Mouse (Mus musculus) midbrain, embryonic 12.5 days (tissue): ENCODE measurements around the gene March1. TPM values are rescaled to one million over a fixed set of nuclear protein-coding genes. Genes with fewer than 3 reads are reported as not detected.

Experiments used
- ATAC-seq: fragments of 200-750 bp; cut with Nextera tagmentation; 2 replicates; pipeline ENCODE4 v1.8.0; 2017; ENCODE audit warnings: low read depth, moderate TSS enrichment, moderate library complexity; ENCODE audit not compliant: low FRiP score
- H3K27ac ChIP-seq: fragments of 300-500 bp; sonication (generic); replicated peaks from 2 replicates; pipeline ENCODE4 v1.5.1; 2016; ENCODE audit warnings: mild to moderate bottlenecking
- H3K27me3 ChIP-seq: fragments of 300-500 bp; sonication (generic); 2 replicates; pipeline ENCODE4 v1.6.1; 2016; ENCODE audit warnings: mild to moderate bottlenecking
- H3K36me3 ChIP-seq: fragments of 300-500 bp; sonication (generic); 2 replicates; pipeline ENCODE4 v1.6.1; 2016
- H3K4me1 ChIP-seq: fragments of 300-500 bp; sonication (generic); 2 replicates; pipeline ENCODE4 v1.6.1; 2016
- H3K4me2 ChIP-seq: fragments of 300-500 bp; sonication (generic); replicated peaks from 2 replicates; pipeline ENCODE4 v1.6.1; 2016; ENCODE audit warnings: mild to moderate bottlenecking, moderate library complexity
- H3K4me3 ChIP-seq: fragments of 300-500 bp; sonication (generic); 2 replicates; pipeline ENCODE4 v1.5.1; 2016; ENCODE audit warnings: mild to moderate bottlenecking
- H3K9ac ChIP-seq: fragments of 300-500 bp; sonication (generic); replicated peaks from 2 replicates; pipeline ENCODE4 v1.6.1; 2016; ENCODE audit warnings: mild to moderate bottlenecking, moderate library complexity
- H3K9me3 ChIP-seq: fragments of 300-500 bp; sonication (generic); 2 replicates; pipeline ENCODE4 v1.6.1; 2016; ENCODE audit warnings: mild to moderate bottlenecking
- WGBS: fragments of 180-500 bp; shearing (Covaris S2); methylation state at CpG from one replicate; pipeline ENCODE4 v1.1.7; 2016; 5-methylcytosine and 5-hydroxymethylcytosine counted together
- polyA plus RNA-seq: library from polyadenylated mRNA; unstranded; fragments of >200 nt; fragmentation: Nextera tagmentation; extraction: Ambion mirVana; gene quantifications from 2 replicates; pipeline ENCODE4 v1.2.1, GENCODE M21; 2016

March1 gene
- polyA plus RNA-seq, result 17.9 and 20.3 TPM in 2 replicates

GRCm38 (mm10) chr8:65617871-65618751 is at the start of gene March1:
Gene March1, plus strand, starts transcription at chr8:65617900.
- ATAC-seq, result peak; percentile 91
- H3K4me1 ChIP-seq, result peaks cover 5% of the 10 kb centered on the region; the same call in 1 of the 2 replicates

GRCm38 (mm10) chr8:65586909-65587308 is 30.8 kb upstream of the March1 start:
- 50% methylated on average over 1 of the region's 1 CpGs for WGBS
- Histone ChIP-seq H3K27me3 (no peaks in the 10 kb centered on the region), H3K4me2 (no peak overlapping the region), H3K9ac (no peak overlapping the region), H3K4me1 (no peaks in the 10 kb centered on the region), H3K4me3 (no peak overlapping the region), H3K36me3 (no peaks in the 10 kb centered on the region), H3K9me3 (no peaks in the 10 kb centered on the region), H3K27ac (no peak overlapping the region)
- no peak for ATAC-seq

More at GRCm38 (mm10) chr8:65617871-65618751, at the start of gene March1:
- H3K27me3 ChIP-seq, result peaks cover 19% of the 10 kb centered on the region
- peak within 1 kb of the TSS; percentile 55 for H3K9ac ChIP-seq
- H3K4me2 ChIP-seq, result peak within 1 kb of the TSS; percentile 60
- under 1% methylated on average over 23 of the region's 23 CpGs for WGBS
- no peak within 1 kb of the TSS for H3K27ac ChIP-seq
- no peaks in the 10 kb centered on the region for H3K36me3 ChIP-seq
- H3K4me3 ChIP-seq, result peak within 1 kb of the TSS; percentile 45
- H3K9me3 ChIP-seq, result no peaks in the 10 kb centered on the region

DNA sequence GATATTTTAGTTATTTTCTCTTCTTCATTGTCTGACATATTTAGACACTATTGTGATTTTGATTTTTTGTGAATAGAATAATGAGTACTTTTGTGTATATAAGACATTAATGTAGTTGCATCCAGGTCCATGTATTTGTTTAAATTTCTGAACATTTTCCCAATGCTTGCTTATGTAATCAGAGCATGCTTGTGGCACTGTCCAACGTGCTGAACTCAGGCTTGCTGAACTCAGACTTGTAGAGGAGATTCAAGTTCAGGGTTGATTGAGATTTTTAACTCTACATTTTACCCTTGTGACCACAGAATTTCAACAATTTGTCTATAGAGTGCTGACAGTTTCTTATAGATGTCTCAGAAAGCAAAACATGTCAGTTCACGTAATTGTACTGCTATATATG is 14.5 kb upstream of the March1 start:
- Histone ChIP-seq H3K9me3 (no peaks in the 10 kb centered on the region), H3K4me1 (no peaks in the 10 kb centered on the region), H3K36me3 (no peaks in the 10 kb centered on the region), H3K27ac (no peak overlapping the region), H3K4me3 (no peak overlapping the region), H3K9ac (no peak overlapping the region), H3K27me3 (no peaks in the 10 kb centered on the region), H3K4me2 (no peak overlapping the region)
- 53% methylated on average over 2 of the region's 2 CpGs for WGBS
- ATAC-seq, result no peak

DNA sequence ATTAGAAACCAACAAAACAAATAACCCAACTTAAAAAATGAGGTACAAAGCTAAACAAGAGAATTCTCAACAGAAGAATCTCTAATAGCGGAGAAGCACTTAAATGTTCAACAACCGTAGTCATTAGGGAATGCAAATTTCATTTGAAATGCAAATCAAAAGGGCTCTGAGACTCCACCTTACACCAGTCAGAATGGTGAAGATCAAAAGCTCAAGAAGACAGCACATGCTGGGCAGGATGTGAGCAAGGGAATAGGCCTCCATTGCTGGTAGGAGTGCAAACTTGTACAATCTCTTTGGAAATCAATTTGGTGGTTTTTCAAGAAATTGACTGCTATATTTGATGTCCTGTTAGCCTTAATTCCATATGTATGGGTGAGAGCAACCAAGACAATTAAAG is 8.2 kb upstream of the March1 start:
- H3K27me3 ChIP-seq, result no peaks in the 10 kb centered on the region
- ATAC-seq, result no peak
- WGBS, result 63% methylated on average over 2 of the region's 2 CpGs
- no peaks in the 10 kb centered on the region for H3K36me3 ChIP-seq
- no peak overlapping the region for H3K9ac ChIP-seq
- no peak overlapping the region for H3K4me3 ChIP-seq
- H3K4me1 ChIP-seq, result no peaks in the 10 kb centered on the region
- H3K27ac ChIP-seq, result no peak overlapping the region
- H3K9me3 ChIP-seq, result no peaks in the 10 kb centered on the region
- no peak overlapping the region for H3K4me2 ChIP-seq

DNA sequence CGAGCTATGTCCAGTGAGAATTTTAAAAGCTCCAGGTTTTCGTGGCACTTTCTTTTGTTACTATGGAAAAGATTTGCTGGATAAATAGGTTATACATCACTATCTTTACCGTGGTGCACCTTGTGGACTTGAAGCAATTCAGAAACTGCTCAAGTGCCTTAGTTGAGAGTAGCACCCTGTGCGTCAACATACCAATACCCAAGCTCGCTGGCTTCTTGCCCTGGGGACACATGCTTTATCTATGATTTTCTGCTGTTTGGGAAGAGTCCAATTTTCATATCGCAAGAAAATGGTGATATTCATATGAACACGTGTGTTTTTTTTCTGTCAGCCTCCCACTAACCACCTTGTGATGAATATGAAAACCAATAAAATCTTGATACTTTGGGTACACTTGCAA is 1.3 kb downstream of the March1 start:
- ATAC-seq, result no peak
- Histone ChIP-seq H3K9ac (no peak overlapping the region), H3K36me3 (no peaks in the 10 kb centered on the region), H3K4me3 (peak overlapping the region; percentile 45), H3K27ac (no peak overlapping the region), H3K4me1 (peaks cover 5% of the 10 kb centered on the region; the same call in 1 of the 2 replicates), H3K9me3 (no peaks in the 10 kb centered on the region), H3K4me2 (peak overlapping the region; percentile 60), H3K27me3 (peaks cover 19% of the 10 kb centered on the region)
- WGBS, result 34% methylated on average over 7 of the region's 7 CpGs

DNA sequence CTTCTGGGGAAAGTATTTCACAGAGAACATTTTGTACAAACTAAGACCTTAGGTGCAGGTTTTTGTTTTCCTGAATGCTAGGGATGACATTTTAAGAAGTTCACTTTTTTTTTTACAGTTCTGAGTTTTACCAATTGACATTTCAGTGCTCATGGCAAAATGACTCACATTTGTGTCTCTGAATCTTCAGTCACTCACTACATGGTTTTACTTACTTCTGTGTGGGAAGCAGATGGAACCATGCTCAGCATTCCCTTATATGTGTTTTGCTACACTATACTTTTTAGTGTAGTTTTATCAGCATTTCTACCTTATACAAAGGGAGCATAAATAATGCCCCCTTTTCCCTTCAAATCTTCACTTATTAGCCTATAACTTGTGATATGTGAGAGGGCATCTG is 27.2 kb downstream of the March1 start:
- no peaks in the 10 kb centered on the region for H3K4me1 ChIP-seq
- H3K4me2 ChIP-seq, result no peak overlapping the region
- no peak overlapping the region for H3K9ac ChIP-seq
- ATAC-seq, result no peak
- H3K36me3 ChIP-seq, result no peaks in the 10 kb centered on the region
- no peaks in the 10 kb centered on the region for H3K9me3 ChIP-seq
- no peak overlapping the region for H3K4me3 ChIP-seq
- H3K27me3 ChIP-seq, result no peaks in the 10 kb centered on the region
- no peak overlapping the region for H3K27ac ChIP-seq

DNA sequence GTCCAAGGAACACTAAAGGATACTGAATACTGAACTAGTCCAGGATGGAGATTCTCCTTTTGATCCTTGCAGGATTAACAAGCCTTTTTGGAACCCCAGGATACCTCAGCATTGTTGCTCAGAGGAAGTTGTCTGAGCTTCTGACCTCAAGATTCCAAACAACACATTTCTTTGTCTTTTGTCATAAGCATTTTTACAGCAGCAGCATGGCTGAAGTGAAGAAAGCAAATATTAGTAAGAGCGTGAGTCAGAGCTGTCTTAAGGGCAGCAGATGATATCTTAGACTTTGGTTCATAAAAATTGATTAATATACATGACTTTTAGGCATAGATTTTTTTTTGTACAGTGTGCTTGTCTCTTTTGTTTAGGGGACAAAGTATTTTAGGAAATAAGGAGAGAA is 27.8 kb downstream of the March1 start:
- no peaks in the 10 kb centered on the region for H3K4me1 ChIP-seq
- ATAC-seq, result no peak
- 84% methylated on average over 1 of the region's 1 CpGs for WGBS
- no peaks in the 10 kb centered on the region for H3K36me3 ChIP-seq
- no peak overlapping the region for H3K9ac ChIP-seq
- H3K27ac ChIP-seq, result no peak overlapping the region
- no peaks in the 10 kb centered on the region for H3K27me3 ChIP-seq
- no peaks in the 10 kb centered on the region for H3K9me3 ChIP-seq
- H3K4me3 ChIP-seq, result no peak overlapping the region
- H3K4me2 ChIP-seq, result no peak overlapping the region

DNA sequence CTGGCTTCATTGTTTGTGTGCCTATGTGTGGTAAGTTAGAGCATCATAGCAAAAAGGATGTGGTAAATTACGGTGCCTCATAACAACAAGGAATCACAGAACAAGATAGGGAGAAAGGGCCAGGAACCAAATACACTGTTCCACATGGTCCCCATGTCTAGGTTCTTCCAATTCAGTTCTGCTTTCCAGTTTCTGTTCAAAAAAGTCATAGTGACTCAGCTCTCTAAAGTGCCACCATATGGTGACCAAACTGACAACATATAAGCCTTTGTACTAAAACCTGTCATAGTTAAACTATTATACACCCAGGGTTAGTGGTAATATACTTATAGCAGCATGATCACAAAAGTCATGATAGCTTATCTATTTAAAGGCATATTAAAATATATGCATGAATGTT is 28.2 kb downstream of the March1 start:
- Histone ChIP-seq H3K36me3 (no peaks in the 10 kb centered on the region), H3K4me1 (no peaks in the 10 kb centered on the region), H3K27ac (no peak overlapping the region), H3K4me3 (no peak overlapping the region), H3K9ac (no peak overlapping the region), H3K27me3 (no peaks in the 10 kb centered on the region), H3K4me2 (no peak overlapping the region), H3K9me3 (no peaks in the 10 kb centered on the region)
- WGBS, result 96% methylated on average over 1 of the region's 1 CpGs
- ATAC-seq, result no peak

DNA sequence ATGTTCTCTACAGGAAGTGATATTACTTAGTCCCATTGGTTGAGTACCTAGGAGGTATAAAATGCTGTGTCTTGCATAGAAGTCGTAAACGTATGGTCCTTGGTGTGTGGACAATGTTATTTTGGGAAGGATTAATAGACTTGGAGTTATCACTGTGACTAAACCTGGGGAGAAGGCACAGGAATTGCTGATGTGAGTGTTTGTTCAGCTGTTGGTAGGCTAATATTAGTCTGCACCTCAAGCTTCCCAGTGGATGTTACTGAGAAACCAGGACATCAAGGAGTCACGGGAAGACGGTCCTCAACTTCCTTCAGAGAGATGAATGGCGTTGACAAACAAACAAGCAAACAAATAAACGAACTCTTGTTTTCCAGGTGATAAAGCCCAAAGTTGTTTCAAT is 38.2 kb downstream of the March1 start:
- H3K27me3 ChIP-seq, result no peaks in the 10 kb centered on the region
- H3K36me3 ChIP-seq, result no peaks in the 10 kb centered on the region
- no peak overlapping the region for H3K4me2 ChIP-seq
- no peak for ATAC-seq
- no peak overlapping the region for H3K4me3 ChIP-seq
- no peaks in the 10 kb centered on the region for H3K9me3 ChIP-seq
- no peaks in the 10 kb centered on the region for H3K4me1 ChIP-seq
- no peak overlapping the region for H3K9ac ChIP-seq
- WGBS, result 94% methylated on average over 6 of the region's 6 CpGs
- no peak overlapping the region for H3K27ac ChIP-seq

- WGBS, result 80% methylated on average over 2 of the region's 2 CpGs
- Histone ChIP-seq H3K9me3 (no peaks in the 10 kb centered on the region), H3K27ac (no peak overlapping the region), H3K27me3 (no peaks in the 10 kb centered on the region), H3K36me3 (no peaks in the 10 kb centered on the region), H3K4me1 (no peaks in the 10 kb centered on the region), H3K4me2 (no peak overlapping the region), H3K9ac (no peak overlapping the region), H3K4me3 (no peak overlapping the region)
- no peak for ATAC-seq
Observed at GRCm38 (mm10) chr8:65661885-65662284, 44.2 kb downstream of the March1 start.

DNA sequence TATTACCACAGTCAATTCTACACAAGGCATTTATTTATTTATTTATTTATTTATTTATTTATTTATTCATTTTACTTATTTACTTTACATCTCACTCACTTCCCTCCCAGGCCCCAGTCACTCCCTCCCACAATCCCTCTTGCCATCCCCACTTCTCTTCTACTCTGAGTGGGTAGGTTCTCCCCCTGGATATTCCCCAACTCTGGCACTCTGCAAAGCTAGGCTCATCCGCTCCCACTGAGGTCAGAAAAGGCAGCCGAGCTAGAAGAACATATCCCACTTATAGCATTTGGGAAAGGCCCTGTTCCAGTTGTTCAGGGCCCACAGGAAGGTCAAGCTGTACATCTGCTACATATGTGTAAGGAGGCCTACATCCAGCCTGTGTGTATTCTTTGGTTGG is 48.1 kb downstream of the March1 start:
- Histone ChIP-seq H3K4me1 (no peaks in the 10 kb centered on the region), H3K27ac (no peak overlapping the region), H3K9me3 (no peaks in the 10 kb centered on the region), H3K27me3 (no peaks in the 10 kb centered on the region), H3K4me2 (no peak overlapping the region), H3K4me3 (no peak overlapping the region), H3K9ac (no peak overlapping the region), H3K36me3 (no peaks in the 10 kb centered on the region)
- ATAC-seq, result no peak
- WGBS, result 80% methylated on average over 2 of the region's 2 CpGs

DNA sequence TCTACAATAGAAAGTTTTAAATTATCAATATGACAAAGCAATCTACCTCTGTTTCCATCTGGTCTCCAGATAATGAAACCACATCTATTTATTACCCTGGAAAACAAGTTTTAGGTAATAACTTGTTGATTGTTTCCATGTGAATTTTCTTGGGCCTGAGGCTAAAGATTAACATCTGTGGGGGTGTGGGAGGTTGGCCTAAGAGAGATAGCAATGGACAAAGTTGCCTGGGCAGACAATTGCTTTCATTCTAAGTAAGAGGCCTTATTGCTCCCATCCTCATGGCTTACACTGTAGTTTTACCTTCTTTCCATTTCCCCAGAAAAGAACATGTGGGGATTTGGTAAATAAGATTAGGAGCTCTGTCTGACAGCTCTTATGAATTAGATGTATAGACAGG is 125.4 kb downstream of the March1 start:
- no peak overlapping the region for H3K4me2 ChIP-seq
- no peak for ATAC-seq
- no peak overlapping the region for H3K4me3 ChIP-seq
- H3K27ac ChIP-seq, result no peak overlapping the region
- H3K9ac ChIP-seq, result no peak overlapping the region
- no peaks in the 10 kb centered on the region for H3K36me3 ChIP-seq
- H3K4me1 ChIP-seq, result no peaks in the 10 kb centered on the region
- H3K9me3 ChIP-seq, result no peaks in the 10 kb centered on the region
- H3K27me3 ChIP-seq, result no peaks in the 10 kb centered on the region

- Histone ChIP-seq H3K4me1 (no peaks in the 10 kb centered on the region), H3K36me3 (no peaks in the 10 kb centered on the region), H3K27ac (no peak overlapping the region), H3K27me3 (no peaks in the 10 kb centered on the region), H3K9ac (no peak overlapping the region), H3K9me3 (no peaks in the 10 kb centered on the region), H3K4me3 (no peak overlapping the region), H3K4me2 (no peak overlapping the region)
- WGBS, result 60% methylated on average over 2 of the region's 2 CpGs
- no peak for ATAC-seq
Observed at GRCm38 (mm10) chr8:65775815-65776214, 158.1 kb downstream of the March1 start.
